Mouse (Mus musculus) intestine, embryonic 15.5 days (tissue): ENCODE measurements around the gene Rsrc1. TPM values are rescaled to one million over a fixed set of nuclear protein-coding genes. Genes with fewer than 3 reads are reported as not detected.

Experiments
- ATAC-seq: fragments of 200-750 bp; cut with Nextera tagmentation; 2 replicates; pipeline ENCODE4 v1.8.0; 2017; ENCODE audit warnings: moderate TSS enrichment, moderate library complexity
- H3K27ac ChIP-seq: fragments of 300-500 bp; sonication (generic); 2 replicates; pipeline ENCODE4 v1.5.1; 2015; ENCODE audit warnings: mild to moderate bottlenecking, inconsistent platforms
- H3K27me3 ChIP-seq: fragments of 300-500 bp; sonication (generic); replicated peaks from 2 replicates; pipeline ENCODE4 v1.6.1; 2015; ENCODE audit warnings: inconsistent platforms
- H3K36me3 ChIP-seq: fragments of 300-500 bp; sonication (generic); 2 replicates; pipeline ENCODE4 v1.6.1; 2015; ENCODE audit warnings: inconsistent platforms
- H3K4me1 ChIP-seq: fragments of 300-500 bp; sonication (generic); replicated peaks from 2 replicates; pipeline ENCODE4 v1.6.1; 2015; ENCODE audit warnings: inconsistent platforms
- H3K4me2 ChIP-seq: fragments of 300-500 bp; sonication (generic); replicated peaks from 2 replicates; pipeline ENCODE4 v1.6.1; 2015; ENCODE audit warnings: mild to moderate bottlenecking, inconsistent platforms
- H3K4me3 ChIP-seq: fragments of 300-500 bp; sonication (generic); replicated peaks from 2 replicates; pipeline ENCODE4 v1.5.1; 2015; ENCODE audit warnings: inconsistent platforms
- H3K9ac ChIP-seq: fragments of 300-500 bp; sonication (generic); 2 replicates; pipeline ENCODE4 v1.6.1; 2015; ENCODE audit warnings: inconsistent platforms
- H3K9me3 ChIP-seq: fragments of 300-500 bp; sonication (generic); 2 replicates; pipeline ENCODE4 v1.6.1; 2016; ENCODE audit warnings: inconsistent platforms
- WGBS: fragments of 180-500 bp; shearing (Covaris S2); methylation state at CpG from one replicate; pipeline ENCODE4 v1.1.7; 2015; 5-methylcytosine and 5-hydroxymethylcytosine counted together
- polyA plus RNA-seq: library from polyadenylated mRNA; unstranded; fragments of >200 nt; fragmentation: Nextera tagmentation; extraction: Ambion mirVana; gene quantifications from 2 replicates; pipeline ENCODE4 v1.2.1, GENCODE M21; 2015

Rsrc1 gene
- 22.1 and 23.6 TPM in 2 replicates for polyA plus RNA-seq

DNA sequence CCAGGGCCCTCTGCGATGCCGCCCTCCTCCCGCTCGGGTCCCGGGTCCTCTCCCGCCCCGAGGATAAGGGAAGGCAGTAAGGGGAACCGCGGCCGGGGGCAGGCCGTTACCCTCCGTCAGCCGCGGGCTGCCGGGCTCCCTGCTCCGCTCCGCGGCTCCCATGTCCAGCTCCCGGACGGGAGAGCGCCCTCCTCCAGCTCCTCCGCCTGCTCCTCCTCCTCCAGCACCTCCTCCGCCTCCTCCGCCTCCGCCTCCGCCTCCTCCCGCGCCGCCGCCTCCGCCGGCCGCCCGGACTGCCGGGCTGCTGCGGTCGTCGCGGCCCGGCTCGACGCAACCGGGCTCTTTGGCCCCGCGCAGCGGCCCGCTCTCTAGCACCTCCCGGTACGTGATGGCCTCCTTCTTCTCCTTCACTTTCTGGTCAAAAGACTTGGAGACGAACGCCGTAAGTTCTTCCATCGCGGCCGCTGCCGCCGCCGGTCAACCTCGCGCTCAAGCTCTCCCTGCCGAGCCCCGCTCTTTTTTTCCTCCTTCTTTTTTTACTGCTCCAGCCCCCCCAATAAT is at the start of gene Rsrc1:
Gene Rsrc1 (plus strand): TSS at position 290 of the 561 bp plus-strand sequence.
- peaks cover 57% of the 10 kb centered on the region for H3K27me3 ChIP-seq
- under 1% methylated on average over 50 of the region's 62 CpGs for WGBS
- peak within 1 kb of the TSS; percentile 92 for H3K4me2 ChIP-seq
- H3K4me3 ChIP-seq: peak within 1 kb of the TSS; percentile 47
- ATAC-seq: peak; percentile 27
- peak within 1 kb of the TSS; percentile 13; the same call in 1 of the 2 replicates for H3K9ac ChIP-seq
- H3K36me3 ChIP-seq: no peaks in the 10 kb centered on the region
- no peak within 1 kb of the TSS for H3K27ac ChIP-seq
- H3K9me3 ChIP-seq: no peaks in the 10 kb centered on the region
- peaks cover 24% of the 10 kb centered on the region for H3K4me1 ChIP-seq

DNA sequence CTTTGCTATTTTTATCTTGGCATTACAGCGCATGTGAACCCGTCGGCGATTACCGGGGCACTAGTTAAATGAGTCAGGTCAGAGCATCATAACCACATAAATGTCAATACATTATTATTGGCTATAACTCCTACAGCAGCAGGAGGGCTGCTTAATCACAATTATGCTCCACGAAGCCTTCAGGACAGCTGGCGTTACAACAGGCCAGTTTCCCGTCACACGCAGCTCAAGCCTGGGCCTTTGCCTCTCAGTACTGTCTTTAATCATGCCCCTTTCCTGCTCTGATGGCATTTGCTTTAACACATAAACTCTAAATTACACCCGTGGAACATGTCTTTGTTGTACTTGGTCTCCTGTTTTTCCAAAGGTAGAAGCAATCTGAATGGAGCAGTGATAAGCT is 41.5 kb upstream of the Rsrc1 start:
- Histone ChIP-seq H3K36me3 (no peaks in the 10 kb centered on the region), H3K4me2 (no peak overlapping the region), H3K27ac (no peak overlapping the region), H3K9me3 (no peaks in the 10 kb centered on the region), H3K4me1 (no peaks in the 10 kb centered on the region), H3K4me3 (no peak overlapping the region), H3K9ac (no peak overlapping the region), H3K27me3 (no peaks in the 10 kb centered on the region)
- ATAC-seq: no peak
- WGBS: 64% methylated on average over 10 of the region's 10 CpGs

DNA sequence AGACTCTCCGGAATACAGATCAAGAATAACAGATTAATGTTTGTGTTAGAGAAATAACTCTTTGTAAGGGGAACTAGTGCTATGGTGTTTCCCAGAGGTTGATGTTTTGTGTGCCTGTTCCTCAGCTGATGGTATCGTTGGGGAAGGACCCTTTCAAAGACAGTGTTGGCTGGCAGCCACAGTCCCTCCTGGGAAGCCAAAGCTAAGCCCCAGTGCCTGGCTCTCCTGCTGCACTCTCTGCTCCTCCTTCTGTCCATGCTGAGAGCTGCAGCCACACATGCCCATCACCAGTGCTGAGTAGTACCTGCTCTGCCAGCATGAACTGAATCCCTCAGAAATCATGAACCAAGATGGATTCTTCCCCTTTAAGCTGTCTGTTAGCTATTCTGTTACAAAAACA is 26.1 kb upstream of the Rsrc1 start:
- Histone ChIP-seq H3K27ac (no peak overlapping the region), H3K9ac (no peak overlapping the region), H3K4me3 (no peak overlapping the region), H3K27me3 (no peaks in the 10 kb centered on the region), H3K4me1 (no peaks in the 10 kb centered on the region), H3K9me3 (no peaks in the 10 kb centered on the region), H3K36me3 (no peaks in the 10 kb centered on the region), H3K4me2 (no peak overlapping the region)
- 64% methylated on average over 2 of the region's 2 CpGs for WGBS
- ATAC-seq: no peak

DNA sequence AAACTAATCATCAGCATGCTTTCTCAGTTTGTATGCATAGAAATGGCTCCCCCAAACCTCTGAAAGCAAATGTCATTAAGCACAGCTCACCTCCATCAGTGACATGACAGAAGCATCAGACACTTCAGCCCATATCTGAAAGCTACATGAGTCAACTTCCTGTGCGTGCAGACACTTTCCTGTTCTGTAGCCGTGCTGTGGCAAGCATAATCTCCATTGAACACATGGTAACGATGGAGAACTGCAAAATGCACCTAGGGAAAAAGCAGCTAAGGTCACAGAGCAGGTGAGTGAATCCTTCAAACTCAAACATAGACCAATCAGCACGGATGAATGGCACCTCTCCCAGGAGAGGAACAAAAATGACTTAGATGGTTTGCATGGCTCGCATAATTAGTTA is 21.2 kb upstream of the Rsrc1 start:
- no peaks in the 10 kb centered on the region for H3K27me3 ChIP-seq
- no peak for ATAC-seq
- no peaks in the 10 kb centered on the region for H3K36me3 ChIP-seq
- H3K9me3 ChIP-seq: no peaks in the 10 kb centered on the region
- no peaks in the 10 kb centered on the region for H3K4me1 ChIP-seq
- WGBS: 60% methylated on average over 5 of the region's 5 CpGs
- H3K4me3 ChIP-seq: no peak overlapping the region
- H3K4me2 ChIP-seq: no peak overlapping the region
- H3K27ac ChIP-seq: no peak overlapping the region
- H3K9ac ChIP-seq: no peak overlapping the region

DNA sequence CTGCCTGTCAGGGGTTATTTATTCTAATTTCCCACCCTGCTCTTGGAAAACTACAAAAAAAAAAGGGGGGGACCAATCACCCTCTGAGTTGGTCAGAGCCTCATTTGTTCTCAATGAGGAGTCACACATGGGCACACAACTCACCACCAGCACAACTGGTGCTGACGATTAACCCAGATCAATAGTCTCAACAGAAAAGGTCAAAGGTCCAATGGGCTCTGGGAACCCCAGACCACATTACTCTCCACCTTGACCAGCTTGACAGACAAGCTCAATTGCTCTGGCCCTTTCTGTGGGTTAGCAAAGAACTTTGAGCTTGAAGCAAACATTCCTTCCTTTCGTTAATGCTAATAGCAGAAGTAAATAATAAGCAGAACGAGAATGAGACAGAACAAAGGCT is 16.3 kb upstream of the Rsrc1 start:
- Histone ChIP-seq H3K4me1 (no peaks in the 10 kb centered on the region), H3K36me3 (no peaks in the 10 kb centered on the region), H3K9ac (no peak overlapping the region), H3K4me2 (no peak overlapping the region), H3K4me3 (no peak overlapping the region), H3K27me3 (peaks cover 12% of the 10 kb centered on the region), H3K27ac (no peak overlapping the region), H3K9me3 (no peaks in the 10 kb centered on the region)
- WGBS: 44% methylated on average over 3 of the region's 3 CpGs
- no peak for ATAC-seq

DNA sequence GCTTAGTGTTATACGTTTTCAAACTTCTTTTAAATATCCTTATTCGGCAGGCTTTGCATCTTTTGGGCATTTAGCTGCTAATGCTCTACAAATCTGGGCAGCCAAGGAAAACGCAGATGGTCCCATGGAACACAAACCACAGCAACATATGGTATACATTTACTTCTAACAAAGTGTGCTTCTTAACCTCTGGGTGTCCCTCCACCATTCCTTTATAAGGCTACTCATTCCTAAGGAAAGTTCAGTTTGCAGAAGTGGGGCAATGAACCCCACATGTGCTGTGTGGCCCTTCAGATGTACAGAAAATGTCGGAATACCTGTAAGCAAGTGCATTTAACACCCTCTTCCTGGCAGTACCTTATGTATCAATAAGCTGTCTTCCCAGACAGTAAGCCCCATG is 13.7 kb upstream of the Rsrc1 start:
- H3K4me2 ChIP-seq: no peak overlapping the region
- H3K4me1 ChIP-seq: 0 out of 2 replicates have a peak, but pooled peaks cover 3% of the 10 kb centered on the region
- no peak overlapping the region for H3K9ac ChIP-seq
- WGBS: 79% methylated on average over 4 of the region's 4 CpGs
- no peaks in the 10 kb centered on the region for H3K36me3 ChIP-seq
- no peak for ATAC-seq
- no peak overlapping the region for H3K4me3 ChIP-seq
- no peaks in the 10 kb centered on the region for H3K9me3 ChIP-seq
- no peak overlapping the region for H3K27ac ChIP-seq
- peaks cover 35% of the 10 kb centered on the region for H3K27me3 ChIP-seq

DNA sequence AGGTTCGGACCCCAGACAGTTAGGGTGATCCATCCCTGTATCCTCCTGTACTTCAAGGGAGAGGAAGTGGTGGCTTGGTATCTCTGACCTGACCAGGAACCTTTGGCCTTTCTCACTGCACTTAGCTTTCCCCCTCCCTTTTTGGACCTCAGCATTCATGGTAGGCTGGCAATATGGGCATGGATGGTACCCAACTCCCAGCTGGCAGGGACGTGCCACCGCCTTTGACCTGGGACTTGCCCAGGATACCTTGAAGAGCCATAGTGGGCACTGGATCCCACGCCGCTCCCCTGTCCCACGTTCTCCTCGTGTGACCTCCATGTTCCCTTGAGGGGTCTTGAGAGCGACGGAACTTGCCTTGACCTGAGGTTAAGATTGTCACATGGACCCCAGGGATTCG is 10.9 kb upstream of the Rsrc1 start:
- no peaks in the 10 kb centered on the region for H3K9me3 ChIP-seq
- peaks cover 57% of the 10 kb centered on the region for H3K27me3 ChIP-seq
- H3K4me2 ChIP-seq: no peak overlapping the region
- H3K4me3 ChIP-seq: no peak overlapping the region
- WGBS: 2% methylated on average over 10 of the region's 10 CpGs
- no peak overlapping the region for H3K27ac ChIP-seq
- peaks cover 11% of the 10 kb centered on the region for H3K4me1 ChIP-seq
- no peak for ATAC-seq
- H3K9ac ChIP-seq: no peak overlapping the region
- H3K36me3 ChIP-seq: no peaks in the 10 kb centered on the region

DNA sequence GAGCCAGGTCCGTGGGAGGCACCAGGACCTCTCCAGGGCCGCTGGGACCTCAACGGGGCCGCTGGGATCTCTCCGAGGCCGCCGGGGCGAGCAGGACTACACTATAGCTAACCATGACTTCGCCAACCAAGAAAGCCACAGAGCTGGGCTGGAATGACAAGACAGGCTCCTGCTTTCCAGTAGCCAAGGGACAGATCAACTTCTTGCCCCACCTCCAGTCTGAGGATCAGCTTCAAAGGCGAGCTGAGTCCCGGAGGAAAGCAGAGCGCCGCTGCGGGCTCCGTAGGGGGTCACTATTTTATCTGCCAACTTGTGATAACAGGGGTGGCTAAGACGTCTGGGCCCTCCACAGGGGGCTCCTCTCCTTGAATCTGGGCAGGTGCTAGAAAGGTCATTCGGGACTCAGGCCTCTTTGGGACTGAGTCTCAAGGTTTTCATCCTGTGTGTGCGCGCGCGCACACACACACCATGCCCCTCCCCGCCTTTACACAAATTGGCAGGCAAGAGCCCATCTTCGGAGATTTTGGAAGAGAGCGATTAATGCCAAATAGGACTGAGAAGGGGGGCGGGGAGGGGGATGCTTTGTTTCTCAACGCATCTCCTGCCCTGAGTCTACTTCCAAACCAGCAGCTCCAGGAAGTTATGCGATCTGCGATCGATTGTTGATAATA is 10.4 kb upstream of the Rsrc1 start:
- 2% methylated on average over 29 of the region's 29 CpGs for WGBS
- no peak for ATAC-seq
- Histone ChIP-seq H3K4me1 (peaks cover 11% of the 10 kb centered on the region), H3K9ac (no peak overlapping the region), H3K27ac (no peak overlapping the region), H3K4me2 (no peak overlapping the region), H3K4me3 (no peak overlapping the region), H3K36me3 (no peaks in the 10 kb centered on the region), H3K9me3 (no peaks in the 10 kb centered on the region), H3K27me3 (peaks cover 58% of the 10 kb centered on the region)

DNA sequence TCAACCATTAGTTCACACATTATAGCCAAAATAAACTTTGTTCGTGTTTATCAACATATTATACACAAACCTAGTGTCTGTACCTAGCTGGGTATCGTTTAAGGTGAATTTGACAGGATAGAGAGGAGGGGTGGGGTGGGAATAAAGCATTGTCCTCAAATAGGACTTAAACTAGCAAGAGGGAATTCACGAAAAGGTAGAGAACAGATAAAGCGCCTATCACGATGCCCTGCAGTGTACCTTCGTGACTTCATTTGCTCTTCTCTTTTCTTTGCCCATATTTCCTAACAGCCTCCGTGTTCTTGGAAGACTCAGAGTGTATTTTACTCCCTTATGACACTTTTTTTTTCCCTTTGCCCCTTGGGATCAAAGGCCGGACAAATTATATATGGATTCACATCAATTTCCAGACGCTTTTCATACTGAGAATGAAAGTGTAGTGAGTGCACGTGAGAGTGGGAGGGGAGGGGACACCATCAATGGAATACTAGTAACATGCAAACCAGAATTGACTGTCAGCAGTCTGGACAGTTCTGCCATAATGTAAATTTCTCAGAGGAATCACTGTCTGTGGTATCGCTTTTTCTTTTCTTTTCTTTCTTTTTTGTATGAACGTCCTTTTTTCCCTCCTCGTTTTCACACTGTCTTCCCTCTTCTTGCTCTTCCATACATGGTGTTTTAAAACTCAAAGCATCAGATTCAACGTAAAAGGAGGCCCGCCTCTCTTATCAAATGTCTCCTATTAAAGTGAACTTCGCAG is 8.8 kb upstream of the Rsrc1 start:
- H3K4me3 ChIP-seq: no peak overlapping the region
- no peaks in the 10 kb centered on the region for H3K36me3 ChIP-seq
- no peak for ATAC-seq
- H3K27me3 ChIP-seq: peaks cover 68% of the 10 kb centered on the region
- no peaks in the 10 kb centered on the region for H3K9me3 ChIP-seq
- peaks cover 11% of the 10 kb centered on the region for H3K4me1 ChIP-seq
- H3K9ac ChIP-seq: no peak overlapping the region
- no peak overlapping the region for H3K4me2 ChIP-seq
- 5% methylated on average over 16 of the region's 16 CpGs for WGBS
- no peak overlapping the region for H3K27ac ChIP-seq

DNA sequence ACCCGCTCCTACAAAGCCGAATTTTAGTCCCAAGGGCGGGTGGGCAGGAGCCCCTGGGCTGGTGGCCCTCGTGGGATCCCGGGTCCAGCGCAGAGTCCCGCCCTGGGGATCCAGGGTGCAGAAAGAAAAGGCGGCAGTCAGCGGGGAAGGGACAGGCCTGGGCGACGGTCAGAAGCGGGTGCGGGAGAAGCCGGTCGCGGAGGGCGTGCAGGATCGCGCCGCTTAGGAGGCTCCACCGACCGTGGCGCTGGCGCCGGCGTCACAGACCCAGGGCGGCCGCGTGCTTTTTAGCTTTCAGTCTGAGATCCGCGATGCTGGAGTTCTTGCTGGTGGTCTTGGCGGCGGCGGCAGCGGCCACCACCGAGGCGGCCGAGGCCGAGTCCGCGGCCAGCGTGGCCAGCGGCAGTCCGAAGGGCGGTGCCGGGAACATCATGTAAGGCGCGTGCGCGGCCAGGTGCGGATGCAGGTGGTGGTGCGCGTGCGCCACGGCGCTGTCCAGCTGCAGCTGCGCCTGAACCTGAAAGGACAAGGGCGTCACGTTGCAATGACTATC is 7.7 kb upstream of the Rsrc1 start:
- Histone ChIP-seq H3K9ac (no peak overlapping the region), H3K4me1 (peaks cover 11% of the 10 kb centered on the region), H3K27ac (no peak overlapping the region), H3K4me2 (peak overlapping the region; percentile 79), H3K27me3 (peaks cover 70% of the 10 kb centered on the region), H3K9me3 (no peaks in the 10 kb centered on the region), H3K4me3 (peak overlapping the region; percentile 50), H3K36me3 (no peaks in the 10 kb centered on the region)
- under 1% methylated on average over 59 of the region's 59 CpGs for WGBS
- ATAC-seq: peak; percentile 91

DNA sequence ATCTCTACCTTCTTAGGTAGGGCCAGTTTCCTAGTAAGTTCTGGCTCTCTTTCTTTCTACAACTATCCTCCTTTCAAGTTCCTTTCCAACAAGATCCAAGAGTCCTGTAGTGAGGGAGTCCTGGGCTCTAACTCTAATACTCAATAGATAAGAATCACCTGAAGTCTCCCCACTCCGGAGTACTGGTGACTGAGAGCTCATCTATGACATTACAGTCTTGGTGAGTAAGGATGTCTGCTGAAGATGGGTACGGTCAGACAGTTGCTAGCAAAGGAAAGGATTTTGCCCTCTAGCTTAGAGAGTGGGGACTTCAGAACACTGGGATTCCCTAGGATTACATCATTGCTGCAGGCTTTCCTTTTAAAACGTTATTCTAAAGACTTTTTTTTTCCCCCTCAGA is 6.7 kb upstream of the Rsrc1 start:
- Histone ChIP-seq H3K9me3 (no peaks in the 10 kb centered on the region), H3K36me3 (no peaks in the 10 kb centered on the region), H3K27ac (no peak overlapping the region), H3K4me3 (no peak overlapping the region), H3K27me3 (peaks cover 79% of the 10 kb centered on the region), H3K9ac (no peak overlapping the region), H3K4me2 (no peak overlapping the region), H3K4me1 (peaks cover 16% of the 10 kb centered on the region)
- no peak for ATAC-seq
- WGBS: 17% methylated on average over 3 of the region's 3 CpGs

DNA sequence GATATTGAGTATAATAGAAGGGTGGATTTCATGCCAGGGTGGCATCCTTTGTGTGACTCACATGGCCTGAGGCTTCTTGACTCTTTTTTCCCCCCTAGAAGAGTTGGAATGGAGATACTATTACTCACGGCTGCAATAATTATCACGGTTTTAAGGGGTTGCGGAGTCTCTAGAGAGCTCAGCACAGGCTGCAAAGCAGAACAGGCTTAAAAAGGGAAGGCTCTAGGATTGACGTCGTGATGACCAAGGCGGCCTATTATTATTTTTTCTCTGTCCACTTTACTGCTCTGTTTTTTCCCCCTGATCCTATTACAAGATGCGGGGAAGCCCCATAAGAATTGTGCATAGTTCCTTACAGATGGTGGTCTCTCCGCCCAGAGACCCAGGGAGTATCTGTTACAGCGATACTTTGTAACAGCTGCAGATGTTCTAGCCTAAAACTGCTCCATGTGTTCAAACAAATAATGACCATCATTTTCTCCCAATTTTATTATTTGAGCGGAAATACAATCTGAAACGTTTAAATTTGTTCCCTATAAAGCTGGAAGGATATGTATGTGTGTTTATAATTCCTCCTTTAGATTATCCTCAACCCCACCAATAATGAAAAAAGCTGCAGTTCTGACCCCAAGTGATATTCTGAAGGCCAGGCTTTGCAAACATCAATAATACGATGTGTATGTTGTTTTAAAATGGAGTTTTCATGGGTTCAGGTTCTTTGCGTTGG is 4.1 kb upstream of the Rsrc1 start:
- Histone ChIP-seq H3K4me3 (no peak overlapping the region), H3K27me3 (peaks cover 76% of the 10 kb centered on the region), H3K4me1 (peaks cover 26% of the 10 kb centered on the region), H3K4me2 (no peak overlapping the region), H3K36me3 (no peaks in the 10 kb centered on the region), H3K9me3 (no peaks in the 10 kb centered on the region), H3K27ac (no peak overlapping the region), H3K9ac (no peak overlapping the region)
- ATAC-seq: no peak
- 8% methylated on average over 13 of the region's 13 CpGs for WGBS
